In genomic region chr17:25575208-25575971, GRCm38 (mm10) we compare ENCODE assay signal across 12 mouse cellular contexts. TPM values are rescaled to one million over a fixed set of nuclear protein-coding genes. Genes with fewer than 3 reads are reported as not detected.
A peak's percentile ranks its signal among the peaks of the same experiment; 100 is the strongest.
DNase-seq lines count a peak whose midpoint lies in the region; ATAC-seq and TF ChIP-seq lines count a peak whose summit lies in the region.
"Had no signal": no experiment of that assay in that cellular context is flagged by ENCODE, and none has a peak within 500 bp of the region (broad histone marks: within the 10 kb centered on the region; RNA-seq: fewer than 3 reads in every experiment).

No protein-coding gene starts in this region.

- peak; percentile 45 for DNase-seq in gastrocnemius, adult 2 months
- no peak for DNase-seq in gastrocnemius, adult 8-10 months (ENCODE audit: low spot score in 2 of 2)
- DNase-seq in left cerebral cortex, postnatal 25 days (ENCODE audit: low spot score in 2 of 2) = peak; percentile 35 to 37
- DNase-seq in left cerebral cortex, postnatal 14 days (ENCODE audit: low spot score in 2 of 2) = no peak
- peak; percentile 78 for DNase-seq in brain, adult 2 months (ENCODE audit: low read depth, low spot score)
- DNase-seq in layer of hippocampus, adult 2 months (ENCODE audit: low spot score in 2 of 2) = peak in 1 of 2 experiments; percentile 39
- DNase-seq in adrenal gland, postnatal 25 days = no peak
- DNase-seq: kidney, adult 2 months; lung, postnatal 14 days; thymus, adult 18-20 months had no signal

- no peak overlapping the region for H3K27ac ChIP-seq in gastrocnemius, adult 2 months
- peak overlapping the region; percentile 94 for H3K27ac ChIP-seq in layer of hippocampus, adult 2 months
- H3K27ac ChIP-seq: forebrain, embryonic 15.5 days had no signal

- TF ChIP-seq CTCF in gastrocnemius, adult 2 months (IDR thresholded peaks at IDR 0.05) = no peak
- TF ChIP-seq CTCF in layer of hippocampus, adult 2 months (conservative IDR thresholded peaks at IDR 0.05) = no peak

- no peak overlapping the region for H3K4me3 ChIP-seq in gastrocnemius, adult 2 months
- H3K4me3 ChIP-seq in layer of hippocampus, adult 2 months = no peak overlapping the region
- H3K4me3 ChIP-seq: forebrain, embryonic 15.5 days had no signal

- intact Hi-C loops in gastrocnemius, adult 2 months (cut with DNase I) = loop anchor here (10.0 kb wide), 1 partner anchor 219 kb away; the partner anchor contains the start of genes AC134908.4, Fam173a and Metrn
- intact Hi-C loops in left cerebral cortex, postnatal 25 days (cut with DNase I) = no loop called here
- intact Hi-C loops in left cerebral cortex, postnatal 14 days (cut with DNase I) = no loop called here

- no peak for ATAC-seq in activated CD4-positive, CD25-positive, alpha-beta regulatory T cell, adult 4 months
- ATAC-seq: forebrain, embryonic 15.5 days had no signal

RNA-seq across cellular contexts. Expression of gene Lmf1, which starts 3.5 kb away (rescaled TPM):
- total RNA-seq in gastrocnemius, adult 2 months (2021) = 10 to 100 TPM in 1 of 2 experiments, 1 to 10 TPM in 1; 9.7 to 14.9 TPM
- 10 to 100 TPM; 10.4 to 14.1 (median 10.8) TPM for total RNA-seq in gastrocnemius, adult 8-10 months (2022)
- 10 to 100 TPM; 20.4 to 23.7 TPM for total RNA-seq in left cerebral cortex, postnatal 25 days (2021)
- total RNA-seq in left cerebral cortex, postnatal 14 days (2021) = 10 to 100 TPM; 22.1 to 23.4 TPM
- total RNA-seq in layer of hippocampus, adult 2 months (2021) = 10 to 100 TPM; 25.5 to 31.2 TPM
- polyA plus RNA-seq in activated CD4-positive, CD25-positive, alpha-beta regulatory T cell, adult 4 months (2017; shearing (Covaris generic)) = 10 to 100 TPM; 12.1 to 16.7 TPM
- total RNA-seq in adrenal gland, postnatal 25 days (2021) = 41.0 and 41.5 TPM in 2 replicates

RNA-seq across cellular contexts. Expression of gene Sox8, which starts 4.9 kb away (rescaled TPM):
- total RNA-seq in gastrocnemius, adult 2 months (2021) = 1 to 10 TPM in 1 of 2 experiments, under 1 TPM in 1; 0.92 to 1.1 TPM
- under 1 TPM; 0.19 to 0.76 (median 0.70) TPM for total RNA-seq in gastrocnemius, adult 8-10 months (2022)
- total RNA-seq in left cerebral cortex, postnatal 25 days (2021) = 10 to 100 TPM; 52.1 to 55.3 TPM
- total RNA-seq in left cerebral cortex, postnatal 14 days (2021) = 10 to 100 TPM; 62.2 to 70.1 TPM
- total RNA-seq in layer of hippocampus, adult 2 months (2021) = 10 to 100 TPM; 47.7 to 55.7 TPM
- under 1 TPM in 1 of 2 experiments, not detected in 1; 0.25 TPM for polyA plus RNA-seq in activated CD4-positive, CD25-positive, alpha-beta regulatory T cell, adult 4 months (2017; shearing (Covaris generic))
- total RNA-seq in adrenal gland, postnatal 25 days (2021) = 0.52 and 1.1 TPM in 2 replicates

Comparison
In these comparisons a context has a peak if more than half of its experiments do, and no peak if none do; other contexts are left out.
1. DNase-seq: peak in gastrocnemius, adult 2 months (single experiment), left cerebral cortex, postnatal 25 days (2 of 2) and brain, adult 2 months (single experiment); none in gastrocnemius, adult 8-10 months (0 of 2), left cerebral cortex, postnatal 14 days (0 of 2) and adrenal gland, postnatal 25 days (single experiment).
2. RNA of gene Sox8, which starts 4.9 kb away (total RNA-seq): 62.2 to 70.1 TPM in left cerebral cortex, postnatal 14 days, 47.7 to 55.7 TPM in layer of hippocampus, adult 2 months and 52.1 to 55.3 TPM in left cerebral cortex, postnatal 25 days; 0.52 to 1.1 TPM in adrenal gland, postnatal 25 days, 0.92 to 1.1 TPM in gastrocnemius, adult 2 months and 0.19 to 0.76 TPM in gastrocnemius, adult 8-10 months; every median in the first group is over 10 times any median in the second.